In genomic region chr3:104992709-104993388, GRCm38 (mm10) we compare ENCODE assay signal across 8 mouse cellular contexts. TPM values are rescaled to one million over a fixed set of nuclear protein-coding genes. Genes with fewer than 3 reads are reported as not detected.
DNase-seq lines count a peak whose midpoint lies in the region.

No protein-coding gene starts in this region.

- intact Hi-C loops in gastrocnemius, postnatal 14 days (cut with DNase I; ENCODE audit: low total_unique reads) = no loop called here

- no peaks in the 10 kb centered on the region for H3K36me3 ChIP-seq in megakaryocyte, embryonic 14.5 days (replicated peaks; ENCODE audit: low read length)

- peaks cover 45% of the 10 kb centered on the region for H3K27me3 ChIP-seq in megakaryocyte, embryonic 14.5 days (replicated peaks)

- peak overlapping the region; percentile 82 for H3K4me3 ChIP-seq in megakaryocyte, embryonic 14.5 days (replicated peaks)

- DNase-seq in adrenal gland, adult (ENCODE audit: inconsistent age in 2 of 2, low spot score in 1 of 2) = peak; percentile 91 to 97
- peak; percentile 90 for DNase-seq in embryo, embryonic 10.5 days (ENCODE audit: low spot score)
- DNase-seq in gastrocnemius, postnatal 14 days = peak; percentile 91
- DNase-seq in induced T-regulatory cell, adult 2 months (ENCODE audit: low read depth) = peak; percentile 87
- DNase-seq in left cerebral cortex, adult 8-10 months (ENCODE audit: low spot score in 2 of 2) = peak; percentile 83 to 84
- peak; percentile 92 for DNase-seq in right cerebral cortex, adult 2 months (ENCODE audit: low spot score in 2 of 2)
- DNase-seq in urinary bladder, postnatal 10 days (ENCODE audit: low spot score) = peak; percentile 73

- no peaks in the 10 kb centered on the region for H3K9me3 ChIP-seq in megakaryocyte, embryonic 14.5 days

- H3K4me1 ChIP-seq in megakaryocyte, embryonic 14.5 days = peaks cover 10% of the 10 kb centered on the region

RNA-seq across cellular contexts. Expression of gene Wnt2b, which starts 31.1 kb away (rescaled TPM):
- under 1 TPM; 0.78 to 0.86 TPM for total RNA-seq in gastrocnemius, postnatal 14 days (2021)
- total RNA-seq in left cerebral cortex, adult 8-10 months (2022) = 1 to 10 TPM; 1.5 to 1.6 (median 1.6) TPM
- not detected in 2 replicates for polyA plus RNA-seq in megakaryocyte, embryonic 14.5 days (2012; ENCODE audit: insufficient read depth, low replicate concordance)

Comparison
In these comparisons a context has a peak if more than half of its experiments do, and no peak if none do; other contexts are left out.
1. Peak in every context shown above with its lines: DNase-seq and H3K4me3 ChIP-seq.